Mouse (Mus musculus): Measurements from ENCODE around the gene Upp2.

The Upp2 gene

GRCm38 (mm10) chr2:58551866-58552265 is 15.2 kb upstream of the Upp2 start:
- DNase-seq (ENCODE audit: low spot score in 2 of 2) = no peak

DNA sequence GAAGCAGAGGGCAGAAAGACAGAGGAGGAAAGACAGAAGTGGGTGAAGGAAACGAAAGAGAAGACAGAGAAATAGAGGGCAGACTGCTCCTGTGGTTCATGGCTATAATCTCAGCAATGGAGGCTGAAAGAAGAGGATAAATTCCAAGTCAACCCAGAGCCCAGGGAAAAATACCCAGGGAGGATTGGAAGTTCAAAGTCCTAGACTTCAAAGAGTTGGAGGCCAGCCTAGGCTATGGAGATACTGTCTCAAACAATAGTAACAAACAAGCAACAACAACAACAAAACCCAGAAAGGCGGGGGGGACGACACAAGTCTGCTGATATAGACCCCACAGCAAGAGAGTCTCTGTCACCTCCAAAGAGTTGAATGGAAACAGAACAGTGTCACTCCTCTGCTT is 14.8 kb upstream of the Upp2 start:
- no peak for DNase-seq (ENCODE audit: low spot score in 2 of 2)

DNA sequence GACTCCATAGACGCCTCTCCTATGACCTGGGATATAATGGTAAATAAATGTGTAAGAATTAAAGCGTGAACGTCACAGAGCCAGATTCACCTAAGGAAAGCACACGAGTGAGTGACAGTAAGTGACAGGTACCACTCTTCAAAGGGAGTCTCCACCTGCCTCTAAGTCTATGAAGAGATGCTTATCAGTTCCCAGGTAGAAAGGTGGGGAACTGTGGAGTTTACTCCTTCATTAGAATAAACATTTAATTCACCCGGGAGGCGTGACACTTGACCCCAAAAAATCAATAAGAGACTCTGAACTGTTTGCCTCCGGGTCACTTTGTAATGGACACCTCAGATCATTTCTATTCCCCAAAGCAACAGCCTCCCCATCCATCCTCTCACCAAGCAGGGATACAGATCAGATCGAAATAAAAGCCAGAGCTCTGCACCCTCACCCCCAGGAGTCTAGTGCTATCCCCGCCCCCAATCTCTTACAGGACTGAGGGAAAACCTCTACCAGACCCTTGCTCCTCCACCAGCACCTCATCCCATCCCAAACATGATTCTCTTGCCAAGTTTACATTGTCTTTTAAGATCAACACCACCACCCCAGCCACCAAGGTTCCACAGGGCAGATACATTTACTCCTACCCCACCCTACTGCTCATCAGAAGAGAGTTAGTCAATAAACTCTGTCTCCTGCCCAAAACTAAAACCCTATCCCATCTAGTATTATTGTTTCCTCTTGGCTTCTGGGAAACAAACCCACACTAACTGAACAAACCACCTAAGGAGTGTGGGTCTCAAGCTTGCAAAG is 9.9 kb upstream of the Upp2 start:
- no peak for DNase-seq (ENCODE audit: low spot score in 2 of 2)

DNA sequence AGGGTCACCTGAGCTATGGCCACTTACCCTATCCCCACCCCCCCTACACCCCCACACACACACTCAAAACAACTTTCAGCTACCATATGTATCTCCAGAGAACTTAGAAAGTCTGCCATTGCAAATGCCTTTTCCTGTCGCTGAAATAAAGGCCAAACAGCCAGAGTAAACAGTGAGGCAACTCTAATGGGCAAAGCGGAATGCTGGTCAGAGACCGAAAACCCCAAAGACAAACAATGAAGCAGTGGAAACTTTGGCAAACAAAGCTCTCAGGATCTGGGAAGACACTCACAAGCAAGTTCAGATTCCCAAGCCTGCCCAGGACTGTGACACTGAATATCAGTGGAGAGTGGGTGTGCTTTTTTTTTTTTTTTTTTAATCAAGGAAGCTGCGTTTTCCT is 5.0 kb upstream of the Upp2 start:
- DNase-seq (ENCODE audit: low spot score in 2 of 2) = no peak

- DNase-seq (ENCODE audit: low spot score in 2 of 2) = peak; percentile 65 to 75
These were observed 1.8 kb upstream of the Upp2 start for GRCm38 (mm10) chr2:58565267-58565666.

- peak in 1 of 2 experiments; percentile 52 for DNase-seq (ENCODE audit: low spot score in 2 of 2)
These were observed 1.1 kb upstream of the Upp2 start for GRCm38 (mm10) chr2:58566049-58566409.

GRCm38 (mm10) chr2:58566410-58567065 is 560 bp upstream of the Upp2 start:
- DNase-seq (ENCODE audit: low spot score in 2 of 2) = peak; percentile 68

DNA sequence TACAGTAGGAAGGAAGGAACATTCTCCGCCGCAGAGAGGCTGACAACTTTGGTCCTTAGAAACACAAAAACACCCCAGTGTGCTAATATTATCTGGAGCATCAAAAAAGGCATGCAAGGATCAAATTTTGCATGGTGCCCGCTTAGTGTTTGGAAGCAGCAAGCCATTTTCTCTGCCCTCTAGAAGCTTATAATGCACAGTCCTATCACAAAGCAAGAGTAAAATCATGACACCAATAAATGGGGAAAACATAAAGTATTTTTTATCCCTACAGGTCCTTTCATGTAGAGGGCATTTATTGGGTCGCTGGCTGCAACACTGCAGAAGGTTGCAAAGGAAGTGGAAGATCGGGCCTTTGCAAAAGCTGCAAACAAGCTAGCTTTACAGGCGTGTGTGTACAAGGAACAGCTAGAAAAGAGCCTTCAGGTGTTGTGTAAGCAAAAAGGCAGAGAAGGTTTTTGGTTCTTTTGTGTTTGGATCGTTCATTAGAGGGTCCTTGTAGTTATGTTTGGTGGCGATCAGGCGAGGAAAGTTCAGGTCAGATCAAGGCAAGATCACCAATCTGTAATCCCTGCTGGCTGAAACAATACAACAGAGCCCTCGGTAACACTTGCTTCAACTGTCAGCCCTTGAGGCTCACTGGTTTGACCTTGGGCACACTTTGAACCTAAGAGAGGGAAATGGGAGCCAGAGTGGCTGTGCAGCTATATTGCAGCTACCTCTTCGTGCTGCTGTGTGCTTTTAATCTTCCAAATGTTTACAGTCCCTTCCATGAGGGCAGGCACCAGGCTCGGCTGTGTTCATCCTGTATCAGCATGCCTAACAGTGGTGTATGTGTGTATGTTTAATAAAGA is 995 bp downstream of the Upp2 start:
- DNase-seq (ENCODE audit: low spot score in 2 of 2) = no peak

DNA sequence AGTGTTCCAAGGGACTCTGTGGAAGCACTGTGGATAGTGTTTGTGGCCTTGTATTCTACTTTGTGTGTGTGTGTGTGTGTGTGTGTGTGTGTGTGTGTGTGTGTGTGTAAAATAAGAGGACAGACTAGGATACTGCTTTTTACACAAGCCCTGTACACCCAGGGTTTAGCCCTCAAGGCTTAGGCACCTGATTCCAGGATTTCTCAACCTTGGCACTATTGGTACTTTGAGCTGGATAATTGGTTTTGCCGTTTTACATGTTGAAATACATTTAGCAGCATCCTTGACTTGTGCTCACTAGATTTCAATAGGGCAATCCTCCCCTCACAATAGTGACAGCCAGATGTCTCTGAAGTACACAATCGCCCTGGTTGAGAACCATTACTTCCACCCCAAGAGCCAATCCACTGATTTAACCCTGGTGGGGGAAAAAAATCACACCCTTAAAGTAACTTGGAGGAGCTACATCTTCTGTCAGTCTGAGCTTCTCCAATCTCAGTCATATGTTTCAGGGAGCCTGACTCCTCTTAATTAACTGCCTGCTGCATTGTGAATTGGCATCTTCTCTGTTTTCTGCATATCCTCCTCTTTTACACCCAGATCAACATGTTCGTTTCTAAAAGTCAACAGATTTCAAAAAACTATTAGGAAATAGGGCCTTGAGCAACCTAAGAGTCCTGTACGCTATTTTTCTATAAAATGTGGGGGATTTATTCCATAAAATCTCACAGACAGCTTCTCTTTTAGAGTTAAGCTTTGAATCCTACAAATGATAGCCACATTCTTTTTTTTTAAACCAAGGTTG is 1.9 kb downstream of the Upp2 start:
- DNase-seq (ENCODE audit: low spot score in 2 of 2) = no peak

DNA sequence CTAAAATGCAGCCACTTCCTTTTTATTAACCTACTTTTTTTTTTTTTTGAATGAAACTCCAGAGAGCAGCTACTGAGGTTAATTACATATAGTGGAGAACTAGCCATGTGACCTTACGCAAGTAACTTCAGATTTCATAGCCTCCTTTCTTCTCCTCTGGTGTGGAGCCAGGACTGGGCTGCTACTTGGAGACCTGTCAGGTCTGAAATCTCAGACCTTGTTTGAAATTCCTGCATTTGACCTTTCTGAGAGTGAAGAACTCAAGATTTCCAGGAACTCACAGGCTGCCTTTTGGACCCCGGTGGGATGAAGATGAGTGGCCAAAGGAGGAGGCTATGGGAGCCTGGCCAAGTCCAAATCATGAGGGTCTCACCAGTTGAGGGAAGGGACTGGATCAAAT is 7.1 kb downstream of the Upp2 start:
- DNase-seq (ENCODE audit: low spot score in 2 of 2) = no peak

DNA sequence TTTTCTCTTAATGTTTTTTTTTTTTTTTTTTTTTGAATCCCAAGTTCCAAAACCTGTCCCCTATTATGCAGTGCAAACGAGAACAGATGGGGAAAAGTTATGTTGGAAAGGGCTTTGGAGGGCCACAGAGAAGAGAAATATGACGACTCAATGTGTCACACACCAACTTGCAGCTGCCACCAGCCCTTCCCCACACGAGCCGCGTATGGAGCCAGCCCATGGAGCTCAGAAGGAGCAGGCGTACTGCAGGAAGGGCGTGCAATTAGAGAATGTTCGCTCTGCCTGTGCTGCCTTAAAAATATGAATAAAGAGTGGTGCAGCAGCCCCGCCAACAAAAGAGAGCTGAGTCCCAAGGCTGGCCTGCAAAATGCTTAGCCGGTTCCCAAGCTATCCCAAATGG is 19.2 kb downstream of the Upp2 start:
- DNase-seq (ENCODE audit: low spot score in 2 of 2) = peak; percentile 82 to 92

DNA sequence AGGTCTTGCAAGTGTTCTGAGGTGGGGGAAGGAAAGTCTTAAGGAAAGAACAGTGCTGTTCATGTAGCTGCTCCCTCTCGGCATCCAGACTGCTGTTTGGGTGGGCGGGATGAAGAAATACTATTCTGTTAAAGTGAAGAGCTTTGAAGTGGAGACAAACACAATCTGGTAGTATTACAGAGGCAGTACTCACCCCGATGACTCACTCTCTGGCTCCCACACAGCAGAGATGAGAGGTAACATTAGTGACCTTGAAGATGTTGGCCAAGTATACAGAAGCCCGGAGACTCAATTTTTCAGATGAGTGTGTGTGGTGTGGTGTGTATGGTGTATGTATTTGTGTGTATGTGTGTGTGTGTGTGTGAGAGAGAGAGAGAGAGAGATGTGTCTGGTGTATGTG is 22.5 kb downstream of the Upp2 start:
- peak in 1 of 2 experiments; percentile 37 for DNase-seq (ENCODE audit: low spot score in 2 of 2)

DNA sequence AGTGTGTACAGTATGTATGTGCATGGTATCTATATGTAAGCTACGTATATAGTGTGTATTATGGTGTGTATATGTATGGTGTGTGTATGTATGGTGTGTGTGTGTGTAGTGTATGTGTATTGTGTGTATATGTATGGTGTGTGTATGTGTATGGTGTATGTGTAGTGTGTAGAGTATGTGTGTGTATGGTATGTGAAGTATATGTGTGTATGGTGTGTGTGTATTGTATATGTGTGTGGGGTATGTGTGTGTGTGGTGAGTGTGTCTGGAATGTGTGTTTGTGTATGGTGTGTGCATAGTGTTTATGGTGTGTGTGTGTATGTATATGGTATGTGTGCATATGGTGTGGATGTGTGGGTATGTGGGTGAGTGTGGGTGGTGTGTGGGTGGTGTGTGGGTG is 23.0 kb downstream of the Upp2 start:
- DNase-seq (ENCODE audit: low spot score in 2 of 2) = no peak

DNA sequence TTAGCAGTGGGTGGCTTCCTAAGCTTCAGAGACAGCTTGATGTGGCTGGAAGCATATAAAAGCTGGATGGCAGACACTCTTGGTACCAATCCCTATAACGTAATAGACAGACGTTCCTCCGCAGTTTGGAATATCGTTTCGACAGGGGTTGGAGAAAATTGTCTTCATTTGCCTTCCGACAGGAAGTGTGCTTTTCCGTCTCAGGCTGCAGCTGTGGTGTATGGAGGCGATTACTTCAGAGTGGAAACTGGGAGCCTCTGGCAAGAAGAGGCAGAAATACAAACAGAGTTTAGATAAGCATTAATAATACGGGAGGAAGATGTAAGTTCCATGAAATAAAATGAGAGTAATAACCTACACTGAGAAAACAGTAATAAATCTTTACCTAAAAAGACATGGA is 28.3 kb downstream of the Upp2 start:
- no peak for DNase-seq (ENCODE audit: low spot score in 2 of 2)

DNA sequence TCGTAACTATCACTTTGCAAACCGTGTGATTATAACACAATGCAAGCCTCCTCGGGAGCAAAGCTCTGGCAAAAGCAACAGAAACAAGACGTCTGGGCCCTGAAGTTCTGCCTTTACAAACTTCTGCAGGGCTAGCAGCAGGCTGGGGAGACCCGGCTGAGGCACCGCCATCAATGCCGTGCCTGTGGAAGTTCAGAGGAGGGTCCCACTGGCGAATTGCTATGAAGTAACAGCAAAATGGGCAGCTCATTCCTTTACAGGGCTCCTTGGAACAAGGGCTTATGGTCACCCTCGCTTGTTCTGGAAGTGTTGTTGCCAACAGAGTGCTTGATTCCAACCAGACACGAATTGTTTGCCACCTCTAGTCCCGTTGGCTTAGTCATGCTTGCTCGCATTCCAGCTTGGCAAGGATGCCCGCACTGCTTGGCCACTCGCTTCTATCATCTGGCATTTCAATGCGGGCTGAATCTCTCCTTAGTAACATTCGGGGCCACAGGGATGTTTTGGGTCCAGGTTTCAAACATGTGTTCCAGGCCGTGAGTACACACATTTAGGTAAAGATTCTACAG is 29.8 kb downstream of the Upp2 start:
- peak; percentile 64 to 66 for DNase-seq (ENCODE audit: low spot score in 2 of 2)

- peak in 1 of 2 experiments; percentile 32 for DNase-seq (ENCODE audit: low spot score in 2 of 2)
These were observed 30.5 kb downstream of the Upp2 start for GRCm38 (mm10) chr2:58597556-58597955.

- DNase-seq (ENCODE audit: low spot score in 2 of 2) = no peak
These were observed 32.5 kb downstream of the Upp2 start for GRCm38 (mm10) chr2:58599639-58600038.

GRCm38 (mm10) chr2:58601382-58601781 is 34.3 kb downstream of the Upp2 start:
- DNase-seq (ENCODE audit: low spot score in 2 of 2) = no peak

DNA sequence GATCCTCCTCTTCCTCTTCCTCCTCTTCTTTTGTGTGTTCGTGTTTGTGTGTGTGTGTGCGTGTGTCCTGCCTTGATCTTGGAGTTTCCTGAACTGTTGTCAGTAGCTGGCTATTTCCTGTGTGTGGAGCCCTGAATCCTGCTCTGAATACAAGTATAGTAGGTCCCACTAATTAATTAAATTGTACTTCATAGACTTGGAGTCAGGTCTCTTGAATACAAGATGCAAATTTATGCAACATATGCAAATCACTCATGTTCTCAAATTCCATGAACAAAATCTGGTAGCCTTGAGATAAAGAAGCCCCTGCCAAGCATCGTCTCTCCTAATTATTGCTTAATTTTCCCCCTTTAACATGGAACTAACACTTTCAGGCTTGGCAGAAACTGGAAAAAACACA is 36.3 kb downstream of the Upp2 start:
- DNase-seq (ENCODE audit: low spot score in 2 of 2) = no peak

GRCm38 (mm10) chr2:58604791-58605190 is 37.7 kb downstream of the Upp2 start:
- DNase-seq (ENCODE audit: low spot score in 2 of 2) = no peak

DNA sequence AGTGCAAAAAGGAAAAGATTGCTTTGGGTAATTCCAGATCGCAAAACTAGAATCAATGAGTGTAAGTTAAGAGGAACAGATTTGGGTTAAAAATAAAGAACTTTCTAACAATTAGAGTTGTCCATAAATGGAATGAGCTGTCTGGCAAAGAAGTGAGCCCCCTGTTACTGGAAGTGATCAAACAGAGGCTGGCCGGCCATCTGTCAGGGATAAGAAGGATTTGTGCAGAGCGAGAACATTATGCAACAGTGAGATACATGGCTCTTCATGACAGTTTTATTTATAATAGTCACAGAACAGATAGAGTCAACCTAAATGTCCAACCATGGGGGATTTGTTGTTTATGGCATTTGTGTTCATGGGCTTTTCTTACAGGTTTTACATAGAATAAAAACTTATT is 46.6 kb downstream of the Upp2 start:
- DNase-seq (ENCODE audit: low spot score in 2 of 2) = peak; percentile 65 to 79
